Mouse (Mus musculus) macrophage (primary cell): ENCODE results near the gene Olfr124. TPM values are rescaled to one million over a fixed set of nuclear protein-coding genes. Genes with fewer than 3 reads are reported as not detected.

Experiments used
- H3K27ac ChIP-seq: fragments of 350-480 bp; formaldehyde crosslinking; 2 replicates; pipeline ENCODE4 v1.9.0; 2021
- H3K36me3 ChIP-seq: fragments of 350-480 bp; formaldehyde crosslinking; 2 replicates; pipeline ENCODE4 v1.9.0; 2021; ENCODE audit errors: inconsistent target
- H3K4me3 ChIP-seq: fragments of 350-480 bp; formaldehyde crosslinking; 2 replicates; pipeline ENCODE4 v1.9.0; 2021; ENCODE audit errors: inconsistent target
- H3K79me2 ChIP-seq: fragments of 350-480 bp; formaldehyde crosslinking; 2 replicates; pipeline ENCODE4 v1.9.0; 2021; ENCODE audit errors: inconsistent target
- WGBS: methylation state at CpG from one replicate; pipeline ENCODE4 v1.1.7; 2026; ENCODE audit warnings: inconsistent platforms; ENCODE audit not compliant: missing documents; 5-methylcytosine and 5-hydroxymethylcytosine counted together
- polyA plus RNA-seq: library from polyadenylated mRNA; stranded (reverse); fragments of 250-400 nt; gene quantifications from 3 replicates; pipeline ENCODE4 v1.2.4, GENCODE M21; 2018; ENCODE audit warnings: inconsistent platforms
- total RNA-seq, 78 experiments: library from RNA; depleted of rRNA; stranded (reverse); fragments of 250-400 nt; gene quantifications; 1 replicate in 9 of 78; 2 replicates in 24 of 78; 3 replicates in 43 of 78; 4 replicates in 2 of 78; pipeline ENCODE4 v1.2.4; 2018; ENCODE audit warnings: inconsistent platforms in 56 of 78

Olfr124 gene
- not detected for total RNA-seq (2018; cell fraction: chromatin; rRNA removed)
- not detected for total RNA-seq (2018; cell fraction: cytosol; rRNA removed)
- total RNA-seq (2018; cell fraction: nucleus; rRNA removed) = not detected
- not detected in 3 replicates for polyA plus RNA-seq

DNA sequence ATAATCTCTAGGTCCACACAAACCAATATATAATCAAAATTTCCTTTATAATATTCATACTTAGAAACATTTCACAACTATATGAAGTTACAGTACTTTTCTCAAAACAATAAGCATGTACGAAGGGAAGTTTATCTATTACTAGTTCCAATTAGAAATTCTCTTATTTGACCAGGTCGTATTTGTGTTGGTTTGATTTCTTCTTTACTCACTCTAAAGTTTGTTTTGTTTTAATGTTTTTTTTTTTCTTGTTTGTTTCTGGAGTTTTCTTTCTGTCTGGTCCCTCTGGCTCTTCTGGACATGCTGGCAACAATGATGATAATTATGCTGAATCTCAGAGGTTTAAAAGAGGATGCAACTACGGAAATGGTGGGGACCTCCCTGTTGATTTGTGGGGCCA, at the start of gene Olfr124:
Gene Olfr124, plus strand, starts transcription at position 301 of the 400 bp plus-strand sequence.
- Histone ChIP-seq H3K4me3 (no peak within 1 kb of the TSS), H3K36me3 (no peaks in the 10 kb centered on the region), H3K79me2 (no peaks in the 10 kb centered on the region), H3K27ac (no peak within 1 kb of the TSS)
- 83% methylated on average over 3 of the region's 3 CpGs for WGBS

GRCm38 (mm10) chr17:37768307-37768706, 31.4 kb upstream of the Olfr124 start, which contains the start of gene Olfr122:
TSS of gene Olfr122 (plus strand) at chr17:37768607.
- WGBS = 90% methylated on average over 2 of the region's 4 CpGs
- Histone ChIP-seq H3K4me3 (no peak within 1 kb of the TSS), H3K36me3 (no peaks in the 10 kb centered on the region), H3K79me2 (no peaks in the 10 kb centered on the region), H3K27ac (no peak within 1 kb of the TSS)

DNA sequence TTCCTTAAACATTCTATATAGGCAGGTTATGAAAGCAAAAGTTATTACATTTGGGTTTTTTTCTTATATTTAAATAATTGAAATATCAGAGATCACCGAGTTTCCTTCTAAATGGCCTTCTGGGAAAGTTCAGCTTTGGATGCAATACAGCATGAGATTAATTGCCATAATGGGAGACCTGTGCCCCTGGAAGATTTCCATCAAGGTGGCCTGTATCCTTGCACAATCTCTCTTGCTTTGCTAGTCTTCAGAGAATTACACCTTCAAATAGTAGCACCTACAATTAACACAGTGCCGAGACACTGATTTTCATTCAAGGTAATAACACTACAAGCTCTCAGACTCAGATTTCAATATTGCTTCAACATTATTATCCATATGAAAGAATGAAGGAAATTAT, 6.5 kb upstream of the Olfr124 start, which contains the start of gene Olfr123:
Gene Olfr123, plus strand, starts transcription at position 301 of the 400 bp plus-strand sequence.
- H3K27ac ChIP-seq = no peak within 1 kb of the TSS
- no peaks in the 10 kb centered on the region for H3K36me3 ChIP-seq
- no peaks in the 10 kb centered on the region for H3K79me2 ChIP-seq
- WGBS = 85% methylated on average over 2 of the region's 2 CpGs
- no peak within 1 kb of the TSS for H3K4me3 ChIP-seq

GRCm38 (mm10) chr17:37832649-37833048, 33.0 kb downstream of the Olfr124 start, which contains the start of gene Olfr125:
TSS of gene Olfr125 (plus strand) at chr17:37832949.
- no peaks in the 10 kb centered on the region for H3K79me2 ChIP-seq
- no peak within 1 kb of the TSS for H3K27ac ChIP-seq
- H3K36me3 ChIP-seq = no peaks in the 10 kb centered on the region
- H3K4me3 ChIP-seq = no peak within 1 kb of the TSS

DNA sequence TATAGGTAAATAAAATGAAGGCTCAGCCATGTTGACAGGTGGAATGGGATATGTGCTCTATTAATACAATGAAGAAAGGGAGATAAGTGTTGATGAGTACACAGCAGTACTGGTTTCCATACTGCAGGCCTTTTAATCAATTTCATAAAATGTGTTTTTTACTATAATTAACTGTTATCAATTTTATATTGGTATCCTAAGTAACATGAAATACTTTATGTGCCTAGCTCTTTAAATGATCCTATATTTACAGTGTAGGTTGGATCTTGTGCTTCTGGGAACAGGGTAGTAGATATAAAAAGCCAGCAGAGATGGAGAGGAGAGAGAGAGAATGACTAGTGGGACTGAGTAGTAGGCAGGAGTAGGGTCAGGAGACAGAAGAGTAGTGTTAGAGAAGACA, 47.5 kb downstream of the Olfr124 start, which contains the start of gene Olfr126:
Gene Olfr126, plus strand, starts transcription at position 301 of the 400 bp plus-strand sequence.
- H3K79me2 ChIP-seq = no peaks in the 10 kb centered on the region
- no peak within 1 kb of the TSS for H3K27ac ChIP-seq
- H3K4me3 ChIP-seq = no peak within 1 kb of the TSS
- no peaks in the 10 kb centered on the region for H3K36me3 ChIP-seq

Other genes with a start within 250 kb of the Olfr124 start
- gene Olfr112, start 230.4 kb upstream of the Olfr124 start, polyA plus RNA-seq = not detected in 3 replicates
- gene Olfr113, start 222.2 kb upstream of the Olfr124 start, polyA plus RNA-seq = not detected in 3 replicates
- gene Olfr114, start 207.1 kb upstream of the Olfr124 start, polyA plus RNA-seq = not detected in 3 replicates
- gene Olfr115, start 172.8 kb upstream of the Olfr124 start, polyA plus RNA-seq = not detected in 3 replicates
- gene Olfr116, start 172.7 kb upstream of the Olfr124 start, polyA plus RNA-seq = not detected in 3 replicates
- gene Olfr117, start 136.1 kb upstream of the Olfr124 start, polyA plus RNA-seq = not detected in 3 replicates
- not detected in 3 replicates for gene Olfr118, start 132.9 kb upstream of the Olfr124 start, polyA plus RNA-seq
- gene Olfr119, start 103.3 kb upstream of the Olfr124 start, polyA plus RNA-seq = not detected in 3 replicates
- not detected in 3 replicates for gene Olfr120, start 78.1 kb upstream of the Olfr124 start, polyA plus RNA-seq
- gene Olfr121, start 51.0 kb upstream of the Olfr124 start, polyA plus RNA-seq = not detected in 3 replicates
- not detected in 3 replicates for gene Olfr122, start 31.3 kb upstream of the Olfr124 start, polyA plus RNA-seq
- gene Olfr123, start 6.4 kb upstream of the Olfr124 start, polyA plus RNA-seq = not detected in 3 replicates
- gene Olfr125, start 33.1 kb downstream of the Olfr124 start, polyA plus RNA-seq = not detected in 3 replicates
- gene Olfr126, start 47.6 kb downstream of the Olfr124 start, polyA plus RNA-seq = not detected in 3 replicates
- gene Olfr127, start 100.5 kb downstream of the Olfr124 start, polyA plus RNA-seq = not detected in 3 replicates
- not detected in 3 replicates for gene Olfr128, start 120.7 kb downstream of the Olfr124 start, polyA plus RNA-seq
- gene Olfr761, start 153.2 kb downstream of the Olfr124 start, polyA plus RNA-seq = not detected in 3 replicates